Mouse (Mus musculus) frontal cortex, postnatal 10 days (tissue): ENCODE measurements around the gene Stk32c.

Experiments used
- DNase-seq, 2 experiments: peaks; one replicate each; pipeline ENCODE4 v3.0.0; 2022; ENCODE audit warnings: low spot score in 2 of 2, mixed read lengths in 1 of 2

Stk32c gene

DNA sequence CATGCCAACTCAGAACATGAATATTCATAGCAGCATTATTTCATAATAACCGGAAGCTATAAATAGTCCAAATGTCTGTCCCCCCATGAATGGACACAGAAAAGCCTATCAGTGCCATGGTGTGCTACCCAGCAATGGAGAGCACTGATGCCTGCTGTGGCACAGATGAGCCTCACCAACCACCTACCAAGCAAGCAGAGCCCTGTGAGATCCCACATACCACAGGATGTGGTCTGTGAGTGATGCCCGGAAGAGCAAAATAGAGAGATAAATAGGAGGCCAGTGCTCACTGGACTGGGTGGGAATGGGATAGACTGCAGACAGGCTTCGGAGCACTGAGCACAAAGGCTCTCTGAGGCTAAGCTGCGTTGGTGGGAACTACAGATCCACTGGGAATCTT, 16.1 kb downstream of the Stk32c start:
- DNase-seq, result no peak

DNA sequence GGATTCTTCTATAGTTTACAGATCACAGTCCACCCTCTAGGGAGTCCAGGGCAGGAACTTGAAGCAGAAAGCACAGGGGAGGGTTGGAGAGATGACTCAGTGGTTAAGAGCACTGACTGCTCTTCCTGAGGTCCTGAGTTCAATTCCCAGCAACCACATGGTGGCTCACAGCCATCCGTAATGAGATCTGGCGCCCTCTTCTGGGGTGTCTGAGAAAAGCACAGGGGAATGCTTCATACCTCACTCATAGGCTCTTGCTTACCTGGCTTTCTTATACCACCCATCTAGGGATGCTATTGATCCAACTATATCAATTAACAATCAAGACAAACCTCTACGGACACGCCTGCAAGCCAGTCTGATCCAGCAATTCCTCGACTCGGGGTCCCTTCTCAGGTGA, 21.5 kb downstream of the Stk32c start:
- no peak for DNase-seq

DNA sequence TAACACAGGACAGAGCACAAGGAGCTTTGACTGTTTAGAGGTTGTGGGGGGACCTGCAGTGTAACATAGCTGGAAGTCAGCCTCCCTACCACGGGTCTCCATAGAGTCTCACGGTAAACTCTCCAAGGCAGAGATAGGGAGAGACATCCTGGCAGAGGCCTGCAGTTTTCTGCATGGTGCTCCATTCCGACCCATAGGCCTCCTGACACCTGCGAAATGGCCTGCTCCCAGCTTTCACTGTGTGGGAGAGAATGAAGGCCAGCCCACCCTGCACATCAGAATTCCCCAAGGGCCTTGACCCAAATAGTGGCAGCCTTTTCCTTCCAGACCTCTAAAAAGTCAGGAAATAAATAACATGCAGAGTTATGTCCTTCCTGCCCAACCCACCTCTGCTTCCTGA, 22.5 kb downstream of the Stk32c start:
- peak in 1 of 2 experiments; percentile 4 for DNase-seq

DNA sequence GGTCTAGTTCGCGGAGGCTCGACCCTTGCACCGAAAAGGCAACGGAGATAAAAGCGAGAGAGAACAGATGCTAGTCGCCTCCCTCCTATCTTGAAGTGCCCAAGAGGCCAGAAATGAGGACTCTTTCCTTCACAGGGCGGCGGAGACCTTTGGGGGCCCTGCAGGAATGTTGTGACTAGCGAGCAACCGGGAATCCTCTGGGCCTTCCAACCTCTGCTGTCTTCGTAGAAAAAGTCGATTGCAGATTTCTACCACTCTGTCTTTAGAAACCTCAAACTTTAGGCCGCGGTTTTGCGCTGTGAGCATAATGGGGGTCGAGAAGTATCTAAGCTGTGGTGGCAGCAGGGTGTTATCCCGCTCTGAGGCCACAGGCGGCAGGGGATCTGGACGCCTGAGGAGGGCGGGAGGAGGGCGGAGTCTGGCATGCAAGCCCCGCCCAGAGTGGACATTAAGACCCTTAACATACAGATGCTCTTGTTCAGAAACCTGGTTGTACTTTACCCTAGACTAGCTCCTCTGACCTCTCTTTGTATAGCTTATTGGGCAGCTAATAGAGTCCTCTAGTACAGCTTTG, 24.4 kb downstream of the Stk32c start:
- no peak for DNase-seq

DNA sequence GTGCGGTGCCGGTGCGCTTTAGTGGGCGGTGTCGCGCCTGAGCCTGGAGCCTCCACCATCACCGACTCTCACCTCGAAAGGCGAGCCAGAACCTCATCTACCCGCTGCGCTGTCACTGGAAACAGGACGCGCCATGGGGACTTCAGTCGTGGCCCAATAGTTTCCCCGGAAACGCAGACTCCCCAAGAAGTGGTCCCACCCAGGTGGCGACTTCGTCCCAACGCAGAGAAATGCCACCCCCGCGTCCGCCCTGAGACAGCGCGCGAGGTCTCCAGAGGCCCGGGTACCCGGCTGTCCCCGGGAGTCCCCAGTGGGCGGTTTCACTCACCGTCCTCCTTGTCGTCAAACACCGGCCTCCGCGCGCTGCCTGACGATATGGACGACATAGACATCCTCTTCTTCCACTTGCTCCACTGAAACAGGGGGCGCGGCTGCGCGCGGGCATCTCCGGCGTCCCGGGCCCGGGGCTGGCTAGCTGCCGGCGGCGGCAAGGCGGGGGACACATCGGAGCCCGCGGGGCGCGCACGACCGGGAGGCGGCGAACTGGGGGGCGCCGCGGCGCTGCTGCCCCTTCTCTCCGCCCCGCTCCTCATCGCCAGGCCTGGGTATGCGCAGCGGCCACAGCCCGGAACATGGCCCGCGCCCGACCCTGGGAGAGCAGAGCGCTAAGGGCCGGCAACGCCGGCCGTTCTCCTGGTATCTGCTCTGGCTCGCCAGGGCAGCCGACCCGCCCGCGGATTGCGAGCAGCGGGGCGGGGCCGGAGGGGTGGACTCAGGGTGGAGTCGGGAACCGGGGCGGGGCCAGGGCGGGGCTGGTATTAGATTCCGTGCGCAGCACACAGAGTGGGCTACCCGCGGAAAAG, 25.1 kb downstream of the Stk32c start:
- DNase-seq, result peak; percentile 64 to 70

DNA sequence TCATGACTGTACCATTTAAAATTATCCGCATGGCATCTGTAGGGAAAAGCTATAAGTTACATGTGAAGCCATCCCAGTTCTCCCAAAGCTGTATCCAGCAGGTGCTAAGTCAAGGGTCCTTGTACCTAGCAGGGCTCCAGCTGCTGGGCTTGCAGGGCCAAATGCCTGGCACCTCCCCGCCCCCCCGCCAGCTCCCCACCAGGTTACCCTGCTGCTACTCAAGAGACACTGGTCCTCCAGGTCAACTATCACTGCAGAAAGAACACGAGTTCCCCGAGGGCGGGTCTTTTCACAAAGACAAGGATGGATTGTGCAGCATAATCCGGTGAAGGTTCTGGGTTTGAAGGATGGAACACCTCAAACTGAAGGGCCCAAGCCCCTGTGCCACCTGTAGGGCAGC, 25.8 kb downstream of the Stk32c start:
- DNase-seq, result no peak

DNA sequence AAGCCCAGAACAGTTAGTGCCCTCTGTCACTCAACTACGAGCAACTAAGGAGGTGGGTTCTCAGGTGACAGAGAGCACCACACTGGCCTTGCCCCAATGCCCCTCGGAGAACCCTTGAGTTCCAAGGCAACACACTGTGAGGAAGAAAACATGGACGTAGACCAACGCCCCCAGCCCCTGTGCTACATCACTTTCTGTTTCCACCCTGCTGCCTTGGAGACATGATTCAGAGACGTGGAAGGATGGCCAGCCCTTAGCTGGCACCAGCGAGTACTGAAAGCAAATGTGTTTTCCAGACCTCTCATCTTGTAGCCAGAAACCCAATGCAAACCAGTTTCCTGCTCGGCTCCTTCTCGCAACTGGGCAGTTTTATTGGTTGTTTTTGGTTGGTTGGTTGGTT, 26.7 kb downstream of the Stk32c start:
- peak in 1 of 2 experiments; percentile 16 for DNase-seq

DNA sequence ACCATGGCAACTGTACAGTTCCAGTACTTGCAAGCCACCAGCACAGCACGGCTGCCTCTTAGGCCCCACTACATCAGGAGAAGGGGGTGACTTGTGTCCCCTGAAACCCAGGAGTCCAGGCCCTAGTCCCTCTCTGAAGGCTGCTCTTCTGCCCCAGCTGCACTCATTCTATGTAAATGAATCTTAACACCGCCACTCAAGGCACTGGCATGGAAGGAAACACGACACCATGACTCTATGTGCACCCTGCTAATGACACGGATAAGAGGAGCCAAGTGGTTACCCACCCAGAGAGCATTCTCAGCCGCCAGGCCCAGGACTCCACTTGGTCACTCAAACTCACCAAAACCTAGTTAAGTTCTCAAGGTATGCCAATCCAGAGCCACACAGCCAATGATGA, 27.1 kb downstream of the Stk32c start:
- peak in 1 of 2 experiments; percentile 11 for DNase-seq

DNA sequence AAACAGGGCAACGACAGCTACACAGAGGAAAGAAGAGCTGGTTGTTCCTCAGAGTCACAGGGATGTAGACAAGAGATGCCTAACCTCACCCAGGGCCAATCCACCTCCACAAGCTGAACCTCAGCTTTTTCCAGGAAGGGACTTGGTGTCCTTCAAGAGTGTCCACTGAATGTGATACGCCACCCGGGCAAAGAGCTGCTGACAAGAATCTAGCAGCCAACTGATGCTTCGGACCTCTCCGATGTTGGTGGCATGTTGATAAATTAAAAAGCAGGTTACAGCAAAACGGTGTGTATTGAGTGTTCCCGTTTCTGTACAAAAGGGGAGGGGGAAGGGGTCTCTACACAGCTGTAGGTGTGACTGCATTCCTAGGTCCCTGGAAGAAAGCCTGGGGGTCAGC, 28.3 kb downstream of the Stk32c start:
- peak in 1 of 2 experiments; percentile 2 for DNase-seq

DNA sequence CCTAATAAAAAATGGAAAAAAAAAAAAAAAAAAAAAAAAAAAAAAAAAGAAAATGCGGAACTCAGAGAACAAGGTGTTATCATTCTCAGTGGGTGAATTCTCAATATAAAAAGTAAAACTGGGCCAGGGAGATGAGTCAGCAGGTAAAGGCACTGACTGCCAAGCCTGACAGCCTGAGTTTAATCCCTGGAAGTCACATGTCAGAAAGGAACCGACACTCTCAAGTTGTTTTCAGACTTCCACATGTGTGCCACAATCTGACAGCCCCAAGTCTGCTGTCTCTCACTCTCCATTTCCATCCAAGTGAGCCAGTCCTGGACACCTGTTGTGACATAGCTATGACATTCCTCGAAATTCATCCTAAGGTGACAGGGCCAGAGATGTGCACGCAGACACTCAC, 28.7 kb downstream of the Stk32c start:
- peak in 1 of 2 experiments; percentile 4 for DNase-seq

DNA sequence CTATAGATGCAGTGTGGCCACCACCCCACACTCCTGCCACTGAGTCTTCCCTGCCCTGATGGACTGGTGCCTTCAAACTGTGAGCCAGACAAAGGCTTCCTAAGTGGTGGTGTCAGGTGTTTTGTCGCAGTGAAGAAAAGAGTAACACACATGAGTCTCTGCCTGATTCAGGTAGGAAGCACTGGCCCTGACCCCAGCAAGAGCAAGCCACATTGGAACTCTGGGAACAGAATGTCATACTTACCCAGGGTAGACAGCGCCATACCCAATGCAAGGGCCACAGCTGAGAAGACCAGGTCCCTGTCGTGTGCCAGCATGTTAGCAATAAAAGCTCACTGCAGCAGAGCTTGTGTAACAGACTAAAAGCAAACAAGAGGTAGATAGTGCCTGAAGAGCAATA, 33.0 kb downstream of the Stk32c start:
- no peak for DNase-seq

DNA sequence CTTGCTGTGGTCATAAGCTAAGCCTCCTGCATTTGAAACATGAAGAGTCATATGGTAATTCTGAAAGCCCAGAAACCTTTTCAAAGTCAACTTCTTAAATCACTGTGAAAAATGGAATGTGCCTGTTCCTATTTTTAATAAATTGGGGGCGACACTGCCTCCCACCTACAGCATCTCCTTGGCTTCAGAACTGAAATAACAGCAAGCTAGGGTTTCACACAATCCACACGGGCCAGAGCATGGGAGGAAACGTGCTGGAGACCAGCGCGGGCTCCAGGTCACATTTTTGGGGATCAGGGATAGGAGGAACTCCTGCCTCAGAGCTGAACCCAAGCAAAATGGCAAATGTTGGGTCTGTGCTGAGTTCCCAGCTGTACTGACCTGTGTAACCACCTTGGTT, 33.8 kb downstream of the Stk32c start:
- no peak for DNase-seq

DNA sequence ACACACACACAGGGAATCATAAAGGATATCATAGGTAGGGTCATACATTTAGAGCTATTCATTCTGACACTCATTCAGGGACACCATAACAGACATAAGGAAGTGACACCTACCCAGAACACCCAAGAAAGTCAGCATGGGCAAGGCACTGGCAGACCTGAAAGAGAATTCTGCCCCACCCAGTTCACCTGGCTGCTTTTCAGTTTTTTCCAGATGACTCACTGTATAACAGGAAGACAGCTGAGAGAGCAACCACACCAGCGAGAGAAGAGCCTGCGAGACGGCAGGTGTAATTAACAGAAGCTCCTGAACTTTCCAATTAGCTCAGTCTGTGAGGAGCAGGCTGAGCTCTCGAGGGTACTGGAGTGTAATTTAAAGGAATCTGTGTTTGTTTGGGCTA, 44.0 kb downstream of the Stk32c start:
- DNase-seq, result no peak

DNA sequence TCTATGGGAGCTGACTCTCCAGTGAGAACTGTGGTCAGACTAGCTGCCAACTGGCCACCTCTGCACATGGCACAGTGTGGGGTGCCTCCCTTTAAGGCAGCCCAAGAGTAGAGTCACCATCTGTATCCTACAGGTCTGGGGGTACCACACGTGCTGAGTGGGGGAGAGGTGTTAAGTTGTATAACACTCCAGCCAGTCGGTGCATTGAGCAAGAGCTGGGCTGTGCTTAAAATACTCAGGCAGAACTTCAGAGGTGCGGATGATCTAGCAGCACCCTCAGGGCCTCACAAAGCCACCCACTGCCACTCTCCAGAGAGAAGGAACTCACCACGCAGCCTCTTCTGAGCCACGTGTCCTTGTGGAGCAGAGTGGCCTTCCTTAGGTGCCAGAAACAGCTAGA, 48.7 kb downstream of the Stk32c start:
- no peak for DNase-seq

DNA sequence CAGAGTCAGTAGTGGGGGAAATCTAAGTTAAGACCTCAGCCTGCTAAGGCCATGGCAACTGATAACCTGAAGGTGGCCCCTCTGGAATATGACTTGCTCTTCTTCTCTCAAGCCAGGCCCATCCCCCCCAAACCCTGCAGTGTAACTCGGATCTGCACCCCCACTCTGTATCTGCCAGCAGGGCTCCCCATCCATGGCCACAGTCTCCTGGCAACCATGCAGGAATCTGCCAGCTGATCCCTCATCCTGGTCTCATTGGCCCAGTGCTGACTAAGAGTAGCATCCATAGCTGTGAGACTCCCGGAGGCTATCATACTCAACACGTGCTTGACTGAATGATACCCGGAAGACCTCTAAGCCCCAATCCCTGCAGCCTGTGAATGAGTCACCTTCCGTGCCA, 54.2 kb downstream of the Stk32c start:
- DNase-seq, result peak in 1 of 2 experiments; percentile 55

DNA sequence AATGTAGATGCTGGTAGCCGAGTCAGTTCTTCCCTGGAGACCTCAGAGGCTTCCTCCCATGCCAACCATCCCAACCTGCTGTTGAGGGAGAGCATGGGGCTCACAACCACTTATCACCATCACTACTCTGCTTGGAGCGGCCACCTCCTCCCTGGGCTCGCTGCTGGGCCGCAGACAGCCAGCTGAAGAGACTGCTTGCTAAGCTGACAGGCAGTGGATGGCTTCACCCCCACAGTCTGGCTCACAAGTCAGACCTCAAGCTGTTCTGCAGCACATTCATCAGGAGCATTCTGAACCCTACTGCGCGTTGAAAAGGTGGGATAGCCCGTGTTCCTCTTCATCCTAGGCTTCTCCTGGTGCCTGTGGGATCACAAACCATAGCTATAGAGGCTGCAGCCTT, 54.6 kb downstream of the Stk32c start:
- peak; percentile 29 to 50 for DNase-seq

DNA sequence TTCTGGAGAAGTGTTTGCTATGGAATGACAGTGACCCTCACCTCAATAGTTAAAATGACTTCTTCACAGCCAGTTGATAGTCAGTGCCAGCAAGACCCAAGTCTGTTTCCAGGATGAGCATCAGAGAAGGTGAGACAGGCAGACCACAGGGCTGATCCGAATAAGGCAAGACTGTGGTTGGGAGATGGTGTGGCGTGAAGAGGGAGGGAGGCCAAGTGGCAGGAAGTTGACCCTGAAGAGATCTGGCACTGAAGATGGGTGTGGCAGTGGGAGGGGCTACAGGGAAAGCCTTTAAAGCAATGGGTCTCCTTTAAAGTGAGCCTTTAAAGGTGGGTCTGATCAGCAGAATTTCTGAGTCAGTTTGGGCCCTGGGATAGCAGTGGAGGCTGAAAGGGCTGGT, 55.6 kb downstream of the Stk32c start:
- no peak for DNase-seq

DNA sequence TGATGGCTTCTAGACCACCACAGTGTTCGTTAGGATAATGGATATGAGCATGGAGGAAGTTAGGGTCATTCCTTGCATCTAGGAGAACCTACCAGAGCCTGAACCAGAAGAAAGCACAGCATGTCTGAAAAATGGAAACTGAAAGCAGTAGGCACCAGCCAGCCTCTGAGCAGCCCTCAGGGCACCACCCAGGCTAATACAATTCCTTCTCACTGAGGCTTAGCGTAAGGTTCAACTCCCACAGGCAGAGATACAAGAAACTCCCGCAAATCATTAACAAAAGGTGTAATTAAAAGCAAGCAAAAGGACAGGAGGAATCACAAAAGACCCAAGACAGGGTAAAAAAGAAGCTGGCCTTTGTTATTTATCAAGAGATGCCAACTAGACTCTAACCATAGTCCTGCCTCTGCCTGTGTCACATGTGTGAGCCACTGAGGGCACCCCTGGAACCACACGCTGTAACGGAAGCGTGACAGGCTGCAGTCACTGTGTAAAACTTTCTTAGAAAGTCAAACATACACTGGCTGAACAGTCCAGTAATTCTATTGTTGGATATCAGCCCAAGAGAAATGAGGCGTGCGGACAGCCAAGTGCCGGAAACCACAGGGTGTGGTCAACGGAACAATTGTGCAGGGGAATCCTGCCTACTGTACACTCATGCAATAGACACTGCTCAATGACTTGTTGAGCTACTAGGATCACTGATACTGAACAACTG, 56.6 kb downstream of the Stk32c start:
- DNase-seq, result no peak

DNA sequence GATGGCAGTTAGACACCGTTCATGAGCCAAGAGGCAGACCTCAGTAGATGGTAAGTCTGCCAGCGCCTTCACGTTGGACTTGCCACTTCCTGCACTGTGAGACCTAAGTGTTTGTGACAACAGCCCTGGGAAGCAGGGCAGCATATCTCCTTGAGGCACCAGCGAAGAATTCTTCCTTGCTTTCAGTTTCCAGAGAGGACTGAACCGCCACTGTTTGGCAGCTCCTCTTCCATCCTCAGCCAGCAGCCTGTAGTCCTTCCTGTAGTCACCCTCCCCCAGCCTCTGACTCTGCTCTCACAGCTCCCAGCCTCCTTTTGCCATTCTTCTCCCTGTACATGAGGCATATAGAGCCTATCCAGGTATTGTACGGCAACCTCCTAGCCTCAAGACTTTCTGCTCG, 60.2 kb downstream of the Stk32c start:
- DNase-seq, result no peak

DNA sequence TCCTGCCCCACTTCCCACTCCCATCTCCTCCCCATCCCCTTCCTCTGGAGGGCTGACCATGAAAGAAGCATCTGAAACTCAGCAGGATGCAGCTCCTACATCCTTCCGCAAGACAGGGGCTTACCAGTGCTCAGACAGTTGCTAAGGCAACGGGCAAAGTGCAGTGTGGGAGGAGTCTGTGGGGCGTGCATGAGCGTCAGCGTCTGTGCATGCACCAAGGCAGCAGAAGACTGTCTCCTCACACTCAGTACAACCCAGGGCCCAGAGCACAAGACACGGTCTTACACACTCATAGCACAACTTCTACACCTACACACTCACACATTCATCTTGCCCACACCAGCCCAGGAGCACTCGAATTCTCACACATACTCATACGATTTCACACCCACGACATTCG, 62.0 kb downstream of the Stk32c start:
- peak; percentile 52 to 61 for DNase-seq

DNA sequence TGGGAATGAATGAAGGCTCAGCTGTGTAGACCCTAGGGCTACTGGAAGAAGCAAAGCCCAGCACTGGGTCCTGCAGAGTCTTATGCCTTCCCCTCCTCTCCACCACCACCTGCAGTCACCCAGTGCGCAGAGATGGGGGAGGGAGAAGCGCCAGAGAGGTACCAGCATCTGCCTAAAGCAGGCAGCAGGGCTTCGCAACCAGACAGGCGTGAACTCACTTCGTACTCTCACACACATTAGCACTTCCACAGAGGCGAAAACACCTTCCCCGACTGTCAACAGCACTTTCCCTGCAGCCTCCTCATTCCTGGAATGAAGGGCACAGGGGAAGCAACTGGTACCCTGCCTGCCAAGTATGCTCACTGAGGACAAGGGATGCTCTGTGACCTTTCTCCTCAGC, 63.7 kb downstream of the Stk32c start:
- no peak for DNase-seq

DNA sequence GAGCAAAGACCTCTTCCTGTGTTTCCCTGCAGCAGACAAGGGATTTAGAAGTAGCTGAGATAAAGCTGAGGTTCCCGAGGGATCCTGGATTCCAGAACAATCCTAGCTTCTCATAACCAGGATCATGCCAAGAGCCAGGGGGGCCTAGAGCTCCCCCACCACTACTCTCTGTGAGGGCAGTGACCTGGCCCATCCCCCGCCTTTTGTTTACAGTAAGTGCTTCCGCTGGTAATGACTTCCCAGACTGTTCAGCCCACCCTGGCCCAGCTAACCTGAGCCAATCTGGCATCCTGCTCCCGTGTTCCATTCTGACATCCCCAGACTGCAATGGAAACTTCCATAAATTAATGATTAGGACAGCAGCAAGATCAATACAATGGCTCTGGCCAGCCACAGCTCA, 65.7 kb downstream of the Stk32c start:
- no peak for DNase-seq

DNA sequence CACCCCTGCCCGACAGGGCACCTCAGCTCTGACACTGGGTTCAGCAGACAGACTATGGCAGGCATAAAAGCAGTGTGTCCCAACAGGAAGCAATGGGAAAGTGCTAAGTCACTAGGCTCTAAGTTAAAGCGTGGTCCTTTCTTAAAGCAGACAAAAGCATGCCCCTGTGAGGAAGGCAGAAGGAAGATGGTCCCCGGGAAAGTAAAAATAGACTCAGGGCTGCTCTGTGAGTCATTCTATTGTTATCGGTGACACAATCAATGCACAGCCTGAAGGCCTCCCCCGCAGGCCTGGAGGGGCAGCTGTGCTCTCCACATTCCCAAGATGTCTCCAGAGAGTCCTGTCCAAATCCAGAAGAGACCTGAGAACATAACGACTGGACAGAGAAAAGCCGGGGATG, 67.2 kb downstream of the Stk32c start:
- DNase-seq, result no peak
